Mouse (Mus musculus) ES-Bruce4 (cell line): Measurements from ENCODE around the gene 3110082I17Rik.

Experiments used
- CTCF ChIP-seq: IDR thresholded peaks from one replicate; pipeline ENCODE4 v1.8.1; 2011; ENCODE audit warnings: low read depth, low read length
- EP300 ChIP-seq: IDR thresholded peaks from 2 replicates; pipeline ENCODE4 v1.6.1; 2011; ENCODE audit warnings: low read depth, low read length; ENCODE audit not compliant: insufficient read depth
- POLR2A ChIP-seq: IDR thresholded peaks from one replicate; pipeline ENCODE4 v1.8.1; 2011; ENCODE audit warnings: low read length; ENCODE audit not compliant: insufficient read depth

DNA sequence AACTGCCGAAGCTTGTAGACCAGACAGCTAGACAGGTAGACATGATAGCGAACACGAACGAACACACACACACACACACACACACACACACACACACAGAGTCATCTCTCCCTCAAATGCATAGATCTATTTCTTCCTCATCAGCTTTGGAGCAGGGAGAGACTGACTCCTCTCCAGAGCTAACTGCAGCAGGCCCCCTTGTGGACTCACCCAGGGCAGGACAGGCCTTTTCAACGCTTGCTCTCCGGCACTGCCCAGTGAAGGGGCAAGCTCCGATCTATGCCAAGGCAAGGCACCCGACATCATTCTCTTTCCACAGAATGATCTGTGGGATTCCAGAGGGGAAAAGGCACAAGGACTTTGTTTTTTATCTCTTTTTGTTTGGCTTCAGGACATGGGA lies 15.1 kb downstream of the 3110082I17Rik start:
- TF ChIP-seq CTCF (peak; percentile 17), POLR2A (no peak), EP300 (no peak)
